Mouse (Mus musculus): ENCODE results near the gene Hoxd1. TPM values are rescaled to one million over a fixed set of nuclear protein-coding genes. Genes with fewer than 3 reads are reported as not detected.

Gene Hoxd1
- total and polyA plus RNA-seq, 2 experiments: not detected

GRCm38 (mm10) chr2:74726551-74726950 is 36.2 kb upstream of the Hoxd1 start, which contains the start of gene Gm28230:
TSS of gene Gm28230 (plus strand) at chr2:74726728.
- H3K4me3 ChIP-seq (ENCODE audit: insufficient read depth, low read depth, low read length): no peak within 1 kb of the TSS; the same call in 1 of the 2 replicates
- H3K79me2 ChIP-seq (ENCODE audit: control insufficient read depth, insufficient read depth, low read length): no peaks in the 10 kb centered on the region
- peak; percentile 86 for DNase-seq (ENCODE audit: extremely low read depth, low read depth, low spot score)
- H3K36me3 ChIP-seq (ENCODE audit: control insufficient read depth, insufficient read depth, low read length): no peaks in the 10 kb centered on the region
- WGBS: 14% methylated on average over 5 of the region's 5 CpGs
- no peak for TF ChIP-seq POLR2A (IDR thresholded peaks at IDR 0.05; ENCODE audit: extremely low read depth, insufficient read depth, low read length)
- H3K9ac ChIP-seq (ENCODE audit: low read depth, low read length): no peak within 1 kb of the TSS
- H3K27ac ChIP-seq (replicated peaks; ENCODE audit: insufficient read depth, low read depth, low read length): no peak within 1 kb of the TSS
- H3K27me3 ChIP-seq (ENCODE audit: control insufficient read depth, insufficient read depth, low read length): peaks cover 27% of the 10 kb centered on the region
- peaks cover 2% of the 10 kb centered on the region; the same call in 1 of the 2 replicates for H3K4me1 ChIP-seq (ENCODE audit: control insufficient read depth, insufficient read depth, low read length)

- DNase-seq (ENCODE audit: extremely low read depth, low read depth, low spot score): no peak
- Histone ChIP-seq H3K9ac (ENCODE audit: low read depth, low read length) (no peak overlapping the region), H3K79me2 (ENCODE audit: control insufficient read depth, insufficient read depth, low read length) (no peaks in the 10 kb centered on the region), H3K4me3 (ENCODE audit: insufficient read depth, low read depth, low read length) (no peak overlapping the region; the same call in 1 of the 2 replicates), H3K27me3 (ENCODE audit: control insufficient read depth, insufficient read depth, low read length) (peaks cover 27% of the 10 kb centered on the region), H3K27ac (replicated peaks; ENCODE audit: insufficient read depth, low read depth, low read length) (no peak overlapping the region), H3K36me3 (ENCODE audit: control insufficient read depth, insufficient read depth, low read length) (no peaks in the 10 kb centered on the region), H3K4me1 (ENCODE audit: control insufficient read depth, insufficient read depth, low read length) (peaks cover 2% of the 10 kb centered on the region; the same call in 1 of the 2 replicates)
- WGBS: 4% methylated on average over 43 of the region's 43 CpGs
- TF ChIP-seq POLR2A (IDR thresholded peaks at IDR 0.05; ENCODE audit: extremely low read depth, insufficient read depth, low read length) (no peak), CTCF (IDR thresholded peaks at IDR 0.05; ENCODE audit: low read depth, low read length) (no peak)
Observed at GRCm38 (mm10) chr2:74726973-74727639, 35.7 kb upstream of the Hoxd1 start.

- DNase-seq (ENCODE audit: extremely low read depth, low read depth, low spot score): no peak
- Histone ChIP-seq H3K27ac (replicated peaks; ENCODE audit: insufficient read depth, low read depth, low read length) (no peak overlapping the region), H3K9ac (ENCODE audit: low read depth, low read length) (no peak overlapping the region), H3K4me3 (ENCODE audit: insufficient read depth, low read depth, low read length) (no peak overlapping the region), H3K36me3 (ENCODE audit: control insufficient read depth, insufficient read depth, low read length) (no peaks in the 10 kb centered on the region), H3K4me1 (ENCODE audit: control insufficient read depth, insufficient read depth, low read length) (peaks cover 2% of the 10 kb centered on the region; the same call in 1 of the 2 replicates), H3K79me2 (ENCODE audit: control insufficient read depth, insufficient read depth, low read length) (no peaks in the 10 kb centered on the region), H3K27me3 (ENCODE audit: control insufficient read depth, insufficient read depth, low read length) (peaks cover 30% of the 10 kb centered on the region)
- WGBS: 9% methylated on average over 25 of the region's 25 CpGs
- TF ChIP-seq POLR2A (IDR thresholded peaks at IDR 0.05; ENCODE audit: extremely low read depth, insufficient read depth, low read length): no peak
- TF ChIP-seq CTCF (IDR thresholded peaks at IDR 0.05; ENCODE audit: low read depth, low read length): no peak
Observed at GRCm38 (mm10) chr2:74727640-74728302, 35.0 kb upstream of the Hoxd1 start.

- H3K36me3 ChIP-seq (ENCODE audit: control insufficient read depth, insufficient read depth, low read length): no peaks in the 10 kb centered on the region
- DNase-seq (ENCODE audit: extremely low read depth, low read depth, low spot score): no peak
- no peak overlapping the region for H3K4me3 ChIP-seq (ENCODE audit: insufficient read depth, low read depth, low read length)
- peaks cover 29% of the 10 kb centered on the region for H3K27me3 ChIP-seq (ENCODE audit: control insufficient read depth, insufficient read depth, low read length)
- WGBS: 16% methylated on average over 13 of the region's 13 CpGs
- no peak overlapping the region for H3K9ac ChIP-seq (ENCODE audit: low read depth, low read length)
- TF ChIP-seq CTCF (IDR thresholded peaks at IDR 0.05; ENCODE audit: low read depth, low read length) (no peak), POLR2A (IDR thresholded peaks at IDR 0.05; ENCODE audit: extremely low read depth, insufficient read depth, low read length) (no peak)
- H3K27ac ChIP-seq (replicated peaks; ENCODE audit: insufficient read depth, low read depth, low read length): no peak overlapping the region
- H3K79me2 ChIP-seq (ENCODE audit: control insufficient read depth, insufficient read depth, low read length): no peaks in the 10 kb centered on the region
- peaks cover 2% of the 10 kb centered on the region; the same call in 1 of the 2 replicates for H3K4me1 ChIP-seq (ENCODE audit: control insufficient read depth, insufficient read depth, low read length)
Observed at GRCm38 (mm10) chr2:74728303-74728680, 34.5 kb upstream of the Hoxd1 start.

GRCm38 (mm10) chr2:74730331-74730730 is 32.4 kb upstream of the Hoxd1 start:
- Histone ChIP-seq H3K27me3 (ENCODE audit: control insufficient read depth, insufficient read depth, low read length) (peaks cover 29% of the 10 kb centered on the region), H3K79me2 (ENCODE audit: control insufficient read depth, insufficient read depth, low read length) (no peaks in the 10 kb centered on the region), H3K36me3 (ENCODE audit: control insufficient read depth, insufficient read depth, low read length) (no peaks in the 10 kb centered on the region), H3K9ac (ENCODE audit: low read depth, low read length) (no peak overlapping the region), H3K27ac (replicated peaks; ENCODE audit: insufficient read depth, low read depth, low read length) (no peak overlapping the region), H3K4me3 (ENCODE audit: insufficient read depth, low read depth, low read length) (no peak overlapping the region), H3K4me1 (ENCODE audit: control insufficient read depth, insufficient read depth, low read length) (peaks cover 2% of the 10 kb centered on the region; the same call in 1 of the 2 replicates)
- no peak for TF ChIP-seq POLR2A (IDR thresholded peaks at IDR 0.05; ENCODE audit: extremely low read depth, insufficient read depth, low read length)
- TF ChIP-seq CTCF (IDR thresholded peaks at IDR 0.05; ENCODE audit: low read depth, low read length): no peak
- 12% methylated on average over 8 of the region's 8 CpGs for WGBS
- peak; percentile 76 for DNase-seq (ENCODE audit: extremely low read depth, low read depth, low spot score)

- H3K27me3 ChIP-seq (ENCODE audit: control insufficient read depth, insufficient read depth, low read length): peaks cover 34% of the 10 kb centered on the region
- no peak overlapping the region for H3K27ac ChIP-seq (replicated peaks; ENCODE audit: insufficient read depth, low read depth, low read length)
- peaks cover 2% of the 10 kb centered on the region; the same call in 1 of the 2 replicates for H3K4me1 ChIP-seq (ENCODE audit: control insufficient read depth, insufficient read depth, low read length)
- H3K36me3 ChIP-seq (ENCODE audit: control insufficient read depth, insufficient read depth, low read length): no peaks in the 10 kb centered on the region
- DNase-seq (ENCODE audit: extremely low read depth, low read depth, low spot score): no peak
- TF ChIP-seq CTCF (IDR thresholded peaks at IDR 0.05; ENCODE audit: low read depth, low read length): no peak
- no peak for TF ChIP-seq POLR2A (IDR thresholded peaks at IDR 0.05; ENCODE audit: extremely low read depth, insufficient read depth, low read length)
- no peak overlapping the region for H3K4me3 ChIP-seq (ENCODE audit: insufficient read depth, low read depth, low read length)
- no peaks in the 10 kb centered on the region for H3K79me2 ChIP-seq (ENCODE audit: control insufficient read depth, insufficient read depth, low read length)
- no peak overlapping the region for H3K9ac ChIP-seq (ENCODE audit: low read depth, low read length)
Observed at GRCm38 (mm10) chr2:74731055-74731454, 31.7 kb upstream of the Hoxd1 start.
